ENCODE assay signal across 13 mouse cellular contexts in the genomic region with DNA sequence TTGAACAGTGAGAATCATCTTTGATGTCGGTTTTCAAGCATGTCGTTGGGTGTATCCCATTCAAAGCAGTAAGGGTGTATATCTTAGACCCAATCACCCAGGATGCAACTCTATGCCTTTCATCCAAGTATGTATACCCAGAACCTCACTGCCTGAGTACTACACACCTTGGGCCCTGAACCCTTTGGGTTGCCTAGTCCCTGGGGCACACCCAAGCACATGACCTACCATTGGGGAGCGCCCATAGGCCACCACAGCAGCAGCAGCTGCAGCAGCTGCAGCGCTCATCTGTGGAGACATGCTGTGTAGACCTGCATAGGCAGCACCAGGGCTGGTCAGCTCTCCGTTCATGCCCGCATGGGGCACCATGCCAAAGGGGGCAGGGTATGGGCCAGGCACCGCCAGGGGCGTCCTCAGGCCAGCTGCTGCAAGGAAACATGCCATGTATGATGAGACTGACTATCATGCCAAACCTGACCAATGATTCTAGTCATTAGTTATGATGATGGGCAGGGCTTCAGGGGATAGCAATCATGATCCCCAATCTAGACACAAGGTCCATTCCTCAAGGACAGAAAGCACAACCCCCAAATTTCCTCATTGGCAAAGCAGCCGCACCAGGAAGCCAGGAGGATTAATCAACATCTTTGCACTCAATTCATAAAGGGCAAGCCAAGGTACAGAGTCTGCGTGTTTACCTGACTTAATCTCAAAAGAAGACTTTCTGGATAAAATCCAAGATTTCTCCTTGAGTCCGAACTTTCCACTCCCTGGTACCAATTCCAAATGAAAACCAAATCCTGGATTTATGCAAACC.
A peak's percentile ranks its signal among the peaks of the same experiment; 100 is the strongest.
DNase-seq lines count a peak whose midpoint lies in the region; ATAC-seq lines count a peak whose summit lies in the region.
"Had no signal": no experiment of that assay in that cellular context is flagged by ENCODE, and none has a peak within 500 bp of the region (broad histone marks: within the 10 kb centered on the region; RNA-seq: fewer than 3 reads in every experiment).

No protein-coding gene starts in this region.

- no peak overlapping the region for H3K9ac ChIP-seq in neural tube, embryonic 12.5 days
- no peak overlapping the region for H3K9ac ChIP-seq in hindbrain, embryonic 15.5 days
- H3K9ac ChIP-seq: heart, embryonic 12.5 days; limb, embryonic 15.5 days had no signal

- no peak overlapping the region for H3K4me3 ChIP-seq in neural tube, embryonic 12.5 days
- no peak overlapping the region for H3K4me3 ChIP-seq in hindbrain, embryonic 15.5 days
- H3K4me3 ChIP-seq: heart, embryonic 12.5 days; left cerebral cortex, adult 2 months; limb, embryonic 15.5 days; myocyte had no signal

- 0 out of 2 replicates have a peak, but pooled peaks have one; percentile 21 for ATAC-seq in neural tube, embryonic 12.5 days (ENCODE audit: low FRiP score, low read depth)
- peak; percentile 66; the same call in 1 of the 2 replicates for ATAC-seq in hindbrain, embryonic 15.5 days (ENCODE audit: low FRiP score, low read depth)
- 0 out of 2 replicates have a peak, but pooled peaks have one; percentile 35 for ATAC-seq in monocyte, adult 5-6 weeks (replicated peaks; ENCODE audit: insufficient number of reproducible peaks, low FRiP score, low TSS enrichment, poor library complexity, severe bottlenecking)
- ATAC-seq: CD4-positive, CD25-positive, alpha-beta regulatory T cell, adult 4 months had no signal

- intact Hi-C loops in gastrocnemius, postnatal 14 days (cut with DNase I; ENCODE audit: low total_unique reads): loop anchor here (10.0 kb wide), 1 partner anchor 56 kb away; no protein-coding TSS in a partner anchor

- H3K9me3 ChIP-seq in neural tube, embryonic 12.5 days: no peaks in the 10 kb centered on the region
- H3K9me3 ChIP-seq in hindbrain, embryonic 15.5 days: no peaks in the 10 kb centered on the region
- H3K9me3 ChIP-seq: heart, embryonic 12.5 days; limb, embryonic 15.5 days had no signal

- no peak overlapping the region for H3K27ac ChIP-seq in neural tube, embryonic 12.5 days
- H3K27ac ChIP-seq in hindbrain, embryonic 15.5 days (replicated peaks): no peak overlapping the region
- H3K27ac ChIP-seq: left cerebral cortex, adult 2 months; limb, embryonic 15.5 days had no signal

- WGBS in neural tube, embryonic 12.5 days: 94% methylated on average over 11 of the region's 11 CpGs
- 83% methylated on average over 11 of the region's 11 CpGs for WGBS in hindbrain, embryonic 15.5 days

- H3K36me3 ChIP-seq in neural tube, embryonic 12.5 days: peaks cover 44% of the 10 kb centered on the region
- peaks cover 42% of the 10 kb centered on the region for H3K36me3 ChIP-seq in hindbrain, embryonic 15.5 days

- H3K27me3 ChIP-seq in neural tube, embryonic 12.5 days (replicated peaks): no peaks in the 10 kb centered on the region
- H3K27me3 ChIP-seq in hindbrain, embryonic 15.5 days: no peaks in the 10 kb centered on the region
- H3K27me3 ChIP-seq: limb, embryonic 15.5 days had no signal

- no peaks in the 10 kb centered on the region for H3K4me1 ChIP-seq in neural tube, embryonic 12.5 days
- 0 out of 2 replicates have a peak, but pooled peaks cover 4% of the 10 kb centered on the region for H3K4me1 ChIP-seq in hindbrain, embryonic 15.5 days (replicated peaks)
- H3K4me1 ChIP-seq: limb, embryonic 15.5 days had no signal

- H3K4me2 ChIP-seq in neural tube, embryonic 12.5 days (replicated peaks): no peak overlapping the region
- H3K4me2 ChIP-seq in hindbrain, embryonic 15.5 days: no peak overlapping the region
- H3K4me2 ChIP-seq: heart, embryonic 12.5 days; limb, embryonic 15.5 days had no signal

- DNase-seq in gastrocnemius, postnatal 14 days: peak; percentile 13
- no peak for DNase-seq in gastrocnemius, adult 8-10 months (ENCODE audit: low spot score in 2 of 2)
- DNase-seq in neural tube, embryonic 10.5 days (ENCODE audit: extremely low spot score, low spot score): no peak
- no peak for DNase-seq in lung, postnatal 14 days
- no peak for DNase-seq in adrenal gland, adult 8-10 months
